Mouse (Mus musculus) liver, postnatal 0 days (tissue): ENCODE measurements at regions not wholly inside any gene's neighbourhood (a gene's known extent, or its start where the extent isn't known, plus 50 kb on each side); places are given as distances from the start of the nearest gene placed in this dataset. TPM values are rescaled to one million over a fixed set of nuclear protein-coding genes. Genes with fewer than 3 reads are reported as not detected.

Source experiments
- ATAC-seq: fragments of 200-750 bp; cut with Nextera tagmentation; 2 replicates; pipeline ENCODE4 v1.8.0; 2017; ENCODE audit warnings: mild to moderate bottlenecking, moderate library complexity
- DNase-seq: peaks from one replicate; pipeline ENCODE4 v3.0.0-alpha.2; 2016
- H3K27ac ChIP-seq: fragments of 300-500 bp; sonication (generic); 2 replicates; pipeline ENCODE4 v1.5.1; 2014; ENCODE audit warnings: antibody characterized with exemption, moderate library complexity, mild to moderate bottlenecking, low read depth
- H3K27me3 ChIP-seq: fragments of 300-500 bp; sonication (generic); 2 replicates; pipeline ENCODE4 v1.6.1; 2014; ENCODE audit warnings: low read length, control low read depth, mixed read lengths; ENCODE audit not compliant: insufficient read depth
- H3K36me3 ChIP-seq: fragments of 300-500 bp; sonication (generic); replicated peaks from 2 replicates; pipeline ENCODE4 v1.6.1; 2014; ENCODE audit warnings: mild to moderate bottlenecking, control low read depth, low read length, moderate library complexity, mixed read lengths; ENCODE audit not compliant: insufficient read depth
- H3K4me1 ChIP-seq: fragments of 300-500 bp; sonication (generic); 2 replicates; pipeline ENCODE4 v1.6.1; 2014; ENCODE audit warnings: antibody characterized with exemption, mild to moderate bottlenecking, control low read depth; ENCODE audit not compliant: insufficient read depth
- H3K4me2 ChIP-seq: fragments of 300-500 bp; sonication (generic); 2 replicates; pipeline ENCODE4 v1.6.1; 2014; ENCODE audit warnings: low read depth, mild to moderate bottlenecking, low read length, moderate library complexity, mixed read lengths
- H3K4me3 ChIP-seq: fragments of 300-500 bp; sonication (generic); 2 replicates; pipeline ENCODE4 v1.5.1; 2014; ENCODE audit warnings: low read depth, low read length
- H3K9ac ChIP-seq: fragments of 300-500 bp; sonication (generic); replicated peaks from 2 replicates; pipeline ENCODE4 v1.6.1; 2014; ENCODE audit warnings: mild to moderate bottlenecking, moderate library complexity
- H3K9me3 ChIP-seq: fragments of 300-500 bp; sonication (generic); 2 replicates; pipeline ENCODE4 v1.6.1; 2016; ENCODE audit warnings: mild to moderate bottlenecking, control low read depth, low read length, mixed read lengths
- CTCF ChIP-seq: sonication (generic); IDR thresholded peaks from 2 replicates; pipeline ENCODE4 v1.5.1; 2016; ENCODE audit warnings: antibody characterized with exemption, low read depth
- EP300 ChIP-seq: IDR thresholded peaks from 2 replicates; pipeline ENCODE4 v1.6.1; 2016; ENCODE audit warnings: antibody characterized with exemption, low read depth, mild to moderate bottlenecking
- WGBS: fragments of 180-500 bp; shearing (Covaris S2); extraction: QIAGEN DNeasy Blood & Tissue Kit; methylation state at CpG from one replicate; pipeline ENCODE4 v1.1.7; 2014; ENCODE audit not compliant: insufficient replicate concordance; 5-methylcytosine and 5-hydroxymethylcytosine counted together
- microRNA-seq: library from miRNA; unstranded; fragments of <30 nt; microRNA quantifications from one replicate; pipeline ENCODE4, GENCODE M21; 2016

DNA sequence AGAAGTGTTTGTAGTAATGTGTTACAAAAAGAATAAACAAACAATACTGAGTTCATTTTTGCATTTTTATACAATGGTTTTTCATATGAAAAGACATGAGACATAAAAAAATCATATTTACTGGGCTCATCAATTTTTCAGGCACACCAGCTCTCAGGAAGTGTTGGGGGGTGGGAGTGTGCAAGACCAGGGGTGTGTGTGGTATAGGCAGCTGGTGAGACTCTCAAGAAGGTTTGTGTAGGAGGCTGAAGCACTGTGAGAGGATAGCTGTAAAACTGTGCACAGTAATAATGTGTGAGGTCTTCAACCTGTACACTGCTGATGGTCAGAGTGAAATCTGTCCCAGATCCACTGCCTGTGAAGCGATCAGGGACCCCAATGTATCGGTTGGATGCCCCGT lies 733.7 kb downstream of the Rpia start:
- TF ChIP-seq EP300 (no peak), CTCF (no peak)
- no peak for ATAC-seq
- Histone ChIP-seq H3K9ac (no peak overlapping the region), H3K36me3 (no peaks in the 10 kb centered on the region), H3K4me2 (no peak overlapping the region), H3K4me1 (no peaks in the 10 kb centered on the region), H3K27me3 (no peaks in the 10 kb centered on the region), H3K27ac (no peak overlapping the region), H3K4me3 (no peak overlapping the region), H3K9me3 (no peaks in the 10 kb centered on the region)
- 79% methylated on average over 3 of the region's 3 CpGs for WGBS
- no peak for DNase-seq

DNA sequence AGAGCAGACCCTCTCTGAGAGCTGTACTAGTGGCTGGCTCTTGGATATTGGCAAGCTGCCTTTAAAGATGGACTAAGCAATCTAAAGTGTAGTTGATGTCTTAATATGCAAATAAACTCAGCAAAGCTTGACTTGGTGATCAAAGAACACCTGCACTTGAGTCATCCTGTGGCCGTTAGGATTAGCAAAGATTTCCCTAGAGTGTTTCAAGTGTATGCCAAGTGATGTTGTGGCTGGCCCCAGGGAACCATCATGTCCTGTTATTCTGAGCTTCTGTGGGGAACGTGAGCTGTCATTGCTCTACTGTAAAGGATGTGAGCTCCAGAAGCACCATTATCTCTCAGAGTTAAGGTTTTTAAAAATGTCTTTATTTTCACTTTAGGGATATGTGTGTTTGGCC lies 751.1 kb downstream of the Rpia start:
- TF ChIP-seq CTCF (no peak), EP300 (no peak)
- H3K4me2 ChIP-seq = no peak overlapping the region
- WGBS = 39% methylated on average over 2 of the region's 2 CpGs
- ATAC-seq = peak; percentile 38
- no peaks in the 10 kb centered on the region for H3K9me3 ChIP-seq
- H3K4me1 ChIP-seq = no peaks in the 10 kb centered on the region
- no peaks in the 10 kb centered on the region for H3K36me3 ChIP-seq
- no peak overlapping the region for H3K9ac ChIP-seq
- no peak overlapping the region for H3K27ac ChIP-seq
- DNase-seq = peak; percentile 17
- H3K27me3 ChIP-seq = no peaks in the 10 kb centered on the region
- H3K4me3 ChIP-seq = no peak overlapping the region

DNA sequence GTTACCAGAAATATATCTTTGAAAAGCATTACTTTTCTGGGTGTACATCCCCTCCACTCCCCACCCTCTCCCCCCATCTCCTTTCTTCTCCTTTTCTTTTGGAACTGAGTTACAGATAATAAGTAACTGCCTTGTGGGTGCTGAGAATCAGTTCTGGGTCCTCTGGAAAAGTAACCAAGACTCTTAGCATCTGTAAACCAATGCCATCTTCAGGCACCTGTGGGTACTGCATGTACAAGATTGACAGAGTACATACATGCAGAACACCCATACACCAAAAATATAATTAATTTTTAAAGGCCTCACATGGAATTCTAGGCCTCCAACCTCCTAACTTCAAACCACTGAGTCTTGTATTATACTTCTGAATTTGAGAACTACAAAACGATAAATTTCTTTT lies 758.4 kb downstream of the Rpia start:
- Histone ChIP-seq H3K27me3 (no peaks in the 10 kb centered on the region), H3K27ac (no peak overlapping the region), H3K36me3 (no peaks in the 10 kb centered on the region), H3K9ac (no peak overlapping the region), H3K9me3 (no peaks in the 10 kb centered on the region), H3K4me2 (no peak overlapping the region), H3K4me1 (no peaks in the 10 kb centered on the region), H3K4me3 (no peak overlapping the region)
- 69% methylated on average over 1 of the region's 1 CpGs for WGBS
- ATAC-seq = no peak
- TF ChIP-seq EP300 = no peak
- no peak for TF ChIP-seq CTCF
- no peak for DNase-seq

DNA sequence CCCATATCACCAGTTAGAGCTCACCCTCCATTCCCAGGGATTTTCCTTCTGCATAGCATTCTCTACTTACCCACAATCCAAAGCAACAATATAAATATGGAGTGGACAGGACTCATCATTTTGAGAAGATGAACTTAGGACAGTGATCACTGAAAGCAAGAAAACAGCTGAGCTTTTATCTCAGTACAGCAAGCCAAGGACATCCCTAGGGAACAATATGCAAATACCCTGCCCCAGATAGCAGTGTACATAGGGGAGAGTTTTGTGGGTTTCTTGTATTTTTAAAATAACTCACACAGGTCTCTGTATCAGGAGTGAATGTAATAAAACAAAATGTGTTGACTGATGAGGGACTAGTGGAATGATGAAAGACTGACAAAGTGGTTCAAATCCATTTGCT lies 780.5 kb downstream of the Rpia start:
- Histone ChIP-seq H3K4me3 (no peak overlapping the region), H3K9ac (no peak overlapping the region), H3K4me2 (no peak overlapping the region), H3K27me3 (no peaks in the 10 kb centered on the region), H3K36me3 (no peaks in the 10 kb centered on the region), H3K9me3 (no peaks in the 10 kb centered on the region), H3K27ac (no peak overlapping the region), H3K4me1 (no peaks in the 10 kb centered on the region)
- DNase-seq (no peak), ATAC-seq (no peak)
- TF ChIP-seq EP300 = no peak
- no peak for TF ChIP-seq CTCF

Small RNA genes lying in the stretch of these regions (microRNA-seq; reads per million reads assigned to microRNA genes)
- gene Gm23694 = not detected
- not detected for gene Gm24096
